Mouse (Mus musculus): Measurements from ENCODE around the gene Ssbp1. TPM values are rescaled to one million over a fixed set of nuclear protein-coding genes. Genes with fewer than 3 reads are reported as not detected.

The Ssbp1 gene
- polyA plus RNA-seq (2015; fragmentation: Nextera tagmentation; extraction: Ambion mirVana) = 81.6 and 88.9 TPM in 2 replicates

DNA sequence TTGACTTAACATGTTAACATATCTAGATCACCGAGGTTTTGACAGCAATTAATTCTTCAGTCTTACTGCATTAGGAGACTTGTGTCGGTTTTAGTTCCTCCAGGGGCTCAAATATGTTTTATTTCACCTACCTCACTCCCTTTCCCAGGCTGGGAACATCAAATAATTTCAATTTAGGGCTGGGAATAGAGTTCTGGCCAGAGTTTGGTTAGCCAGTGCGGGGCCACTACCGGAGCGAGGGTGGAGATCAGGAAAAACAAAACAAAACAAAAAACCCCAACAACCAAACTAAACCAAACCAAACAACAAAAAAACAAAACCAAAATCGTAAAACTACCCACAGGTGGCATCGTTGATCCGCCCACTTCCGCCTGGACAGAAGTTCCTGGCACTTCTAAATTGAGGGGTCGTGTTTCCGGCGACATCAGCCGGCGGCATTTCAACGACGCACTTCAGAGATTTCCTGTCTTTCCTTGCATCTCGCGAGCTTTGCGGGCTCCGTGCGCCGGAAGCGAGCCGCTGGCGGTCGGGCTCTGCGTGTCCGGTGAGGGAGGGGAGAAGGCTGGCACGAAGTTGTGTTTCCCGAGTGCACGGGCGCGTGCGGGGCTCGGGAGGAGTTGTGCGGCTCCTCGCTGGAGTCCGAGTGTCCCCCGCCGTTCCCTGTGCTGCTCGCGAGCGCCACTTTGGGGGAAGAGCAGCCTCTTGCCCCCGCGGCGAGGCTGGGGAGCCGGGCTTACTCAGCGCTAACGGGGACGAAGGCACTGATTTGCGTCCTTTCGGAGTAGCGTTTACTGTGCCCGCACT is at the start of gene Ssbp1:
Ssbp1 (plus strand) TSS at position 437 of the 804 bp plus-strand sequence.

DNA sequence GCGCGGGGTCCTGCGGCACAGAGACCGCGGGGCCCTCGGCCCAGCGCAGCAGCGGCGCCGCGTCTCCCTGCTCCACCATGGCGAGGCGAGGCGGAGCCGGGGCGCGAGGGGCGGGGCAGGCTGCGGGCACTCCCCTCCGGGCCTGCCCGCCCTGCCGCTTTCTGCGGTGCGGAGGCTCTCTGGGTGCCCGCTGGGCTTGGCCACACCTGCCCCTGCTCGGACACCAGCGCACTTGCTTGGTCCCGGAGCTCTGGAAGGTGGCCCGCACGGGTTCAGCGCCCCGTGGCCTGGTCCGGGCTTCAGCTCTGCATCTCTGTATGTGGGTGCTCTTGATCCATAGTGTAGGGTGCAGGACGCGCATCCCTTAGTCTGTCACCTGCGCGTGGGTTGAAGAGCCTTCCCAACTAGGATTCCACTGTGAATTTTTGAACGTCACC is 35.1 kb upstream of the Ssbp1 start, which contains the start of gene E330009J07Rik:
E330009J07Rik (minus strand) TSS at position 89 of the 437 bp plus-strand sequence.

DNA sequence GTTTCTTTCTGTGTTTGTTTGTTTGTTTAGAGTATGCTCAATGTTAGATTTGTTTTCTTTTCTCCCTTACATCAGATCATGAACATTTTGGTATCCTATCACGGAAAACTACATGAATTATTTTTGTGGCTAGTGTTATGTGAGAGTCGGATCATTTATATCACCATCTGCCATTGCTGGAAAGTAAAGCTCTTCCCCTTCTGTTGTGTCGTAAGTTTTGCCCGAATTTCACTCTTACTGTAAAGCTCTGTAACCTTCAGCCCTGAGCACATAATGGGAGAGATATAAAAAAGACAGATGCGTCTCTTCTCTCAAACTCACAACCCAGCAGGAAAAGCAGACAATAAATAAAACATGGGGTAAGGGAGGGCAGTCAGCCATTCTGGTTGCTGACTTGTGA is 32.2 kb upstream of the Ssbp1 start, which contains the start of gene Wee2:
Wee2 (plus strand) TSS at position 153 of the 400 bp plus-strand sequence.

DNA sequence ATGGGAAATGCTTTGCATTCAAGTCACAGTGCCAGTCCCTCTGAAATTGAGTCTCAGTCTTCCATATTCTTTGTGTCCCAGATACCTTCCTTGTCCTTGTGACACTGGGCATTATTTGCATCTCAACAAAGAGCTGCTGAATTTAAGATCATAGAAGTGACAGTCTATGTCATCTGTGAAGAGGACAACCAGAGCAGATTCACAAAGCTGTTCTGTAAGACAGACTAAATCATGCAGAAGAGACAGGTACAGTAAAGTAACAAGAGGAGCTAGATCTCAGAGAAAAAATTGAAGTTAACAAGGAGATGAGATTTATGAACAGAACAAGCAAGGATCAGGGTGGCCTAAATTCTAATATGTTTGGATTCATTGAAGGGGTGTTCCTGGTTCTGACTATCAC is 19.8 kb downstream of the Ssbp1 start, which contains the start of gene Tas2r137:
Tas2r137 (plus strand) TSS at position 301 of the 400 bp plus-strand sequence.

DNA sequence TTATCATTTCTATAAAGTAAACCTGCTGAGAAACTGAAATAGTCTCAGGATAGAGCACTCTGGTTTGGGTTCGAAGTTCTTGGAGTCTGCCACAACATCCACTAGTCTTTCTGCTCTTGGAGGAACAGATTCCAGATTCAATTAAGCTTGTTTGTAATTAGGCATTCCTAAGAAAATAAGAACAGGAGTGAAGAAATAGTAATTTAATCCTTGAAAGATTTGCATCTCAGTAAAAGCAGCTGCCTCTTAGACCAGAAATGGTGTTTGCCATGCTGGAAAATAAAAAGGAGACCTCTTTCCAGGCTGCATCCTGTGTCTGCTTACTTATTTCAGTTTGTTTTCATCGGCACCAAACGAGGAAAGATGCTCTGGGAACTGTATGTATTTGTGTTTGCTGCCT is 22.1 kb downstream of the Ssbp1 start, which contains the start of gene Tas2r108:
Tas2r108 (plus strand) TSS at position 301 of the 400 bp plus-strand sequence.

DNA sequence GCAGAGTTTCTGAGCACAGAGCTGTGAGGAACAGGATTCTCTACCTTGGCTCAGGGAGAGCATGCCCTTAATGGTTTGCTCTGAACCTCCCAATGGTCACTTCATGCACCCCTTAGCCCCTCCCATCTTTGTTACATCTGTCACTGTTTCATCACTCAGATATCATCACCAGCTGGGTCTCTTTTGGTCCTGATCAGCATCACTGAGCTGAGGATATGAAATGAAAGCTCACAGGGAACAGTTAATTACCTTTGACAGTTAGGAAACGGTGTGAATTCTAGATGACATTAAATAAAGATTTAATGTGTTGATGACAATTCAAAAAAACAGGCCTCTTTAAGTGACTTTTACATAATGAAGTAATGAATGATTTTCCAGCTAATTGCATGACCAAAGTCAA is 48.3 kb downstream of the Ssbp1 start, which contains the start of gene Prss37:
Prss37 (minus strand) TSS at position 101 of the 400 bp plus-strand sequence.

Other genes with a start within 250 kb of the Ssbp1 start
- 55.4 and 60.3 TPM in 2 replicates for gene Agk, start 146.2 kb upstream of the Ssbp1 start, polyA plus RNA-seq (2015; fragmentation: Nextera tagmentation; extraction: Ambion mirVana)
- gene E330009J07Rik, start 35.2 kb upstream of the Ssbp1 start, polyA plus RNA-seq (2015; fragmentation: Nextera tagmentation; extraction: Ambion mirVana) = 14.4 and 14.9 TPM in 2 replicates
- 0.12 and 0.19 TPM in 2 replicates for gene Wee2, start 32.3 kb upstream of the Ssbp1 start, polyA plus RNA-seq (2015; fragmentation: Nextera tagmentation; extraction: Ambion mirVana)
- gene Tas2r137, start 19.9 kb downstream of the Ssbp1 start, polyA plus RNA-seq (2015; fragmentation: Nextera tagmentation; extraction: Ambion mirVana) = not detected in 2 replicates
- 0.53 TPM in 1 of 2 replicates, not detected in the other for gene Tas2r108, start 22.2 kb downstream of the Ssbp1 start, polyA plus RNA-seq (2015; fragmentation: Nextera tagmentation; extraction: Ambion mirVana)
- not detected in 2 replicates for gene Prss37, start 48.2 kb downstream of the Ssbp1 start, polyA plus RNA-seq (2015; fragmentation: Nextera tagmentation; extraction: Ambion mirVana)
- 0.05 and 0.08 TPM in 2 replicates for gene Olfr461, start 83.7 kb downstream of the Ssbp1 start, polyA plus RNA-seq (2015; fragmentation: Nextera tagmentation; extraction: Ambion mirVana)
- not detected in 2 replicates for gene Olfr460, start 98.1 kb downstream of the Ssbp1 start, polyA plus RNA-seq (2015; fragmentation: Nextera tagmentation; extraction: Ambion mirVana)
- 1.9 and 2.0 TPM in 2 replicates for gene Clec5a, start 114.5 kb downstream of the Ssbp1 start, polyA plus RNA-seq (2015; fragmentation: Nextera tagmentation; extraction: Ambion mirVana)
- not detected in 2 replicates for gene Tas2r138, start 142.0 kb downstream of the Ssbp1 start, polyA plus RNA-seq (2015; fragmentation: Nextera tagmentation; extraction: Ambion mirVana)
- gene Mgam, start 157.5 kb downstream of the Ssbp1 start, polyA plus RNA-seq (2015; fragmentation: Nextera tagmentation; extraction: Ambion mirVana) = 0.08 and 0.31 TPM in 2 replicates

Data from neural tube, postnatal 0 days (tissue).